ENCODE assay signal across 20 mouse cellular contexts in the genomic region with DNA sequence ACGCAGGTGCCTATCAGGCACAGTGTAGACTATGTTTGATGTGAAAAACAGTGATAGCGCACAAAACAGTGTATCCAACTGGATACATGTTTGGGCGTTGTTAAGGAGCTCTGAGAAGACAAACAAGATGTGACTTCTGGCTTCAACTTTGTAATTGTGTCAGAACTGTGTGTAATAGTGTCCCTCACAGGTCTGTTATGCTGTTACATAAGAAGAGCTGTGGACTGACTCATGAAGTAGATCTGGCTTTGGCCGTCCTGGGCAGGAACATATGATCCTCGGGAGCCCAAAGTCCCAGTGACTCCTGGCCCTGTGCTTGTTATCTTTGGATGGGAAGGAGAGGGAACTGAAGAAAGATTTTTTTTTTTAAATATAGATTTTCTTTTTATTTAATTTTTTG. TPM values are rescaled to one million over a fixed set of nuclear protein-coding genes. Genes with fewer than 3 reads are reported as not detected.
DNase-seq lines count a peak whose midpoint lies in the region; ATAC-seq and TF ChIP-seq lines count a peak whose summit lies in the region.
"Had no signal": no experiment of that assay in that cellular context is flagged by ENCODE, and none has a peak within 500 bp of the region (broad histone marks: within the 10 kb centered on the region; RNA-seq: fewer than 3 reads in every experiment).

No protein-coding gene starts in this region.

- TF ChIP-seq EP300 in liver, postnatal 0 days (IDR thresholded peaks at IDR 0.05; ENCODE audit: low read depth): no peak

- no peak overlapping the region for H3K27ac ChIP-seq in heart, embryonic 10.5 days
- no peak overlapping the region for H3K27ac ChIP-seq in liver, postnatal 0 days (ENCODE audit: low read depth)
- H3K27ac ChIP-seq in liver, embryonic 12.5 days: no peak overlapping the region
- H3K27ac ChIP-seq: forebrain, embryonic 10.5 days; hindbrain, embryonic 12.5 days; kidney, embryonic 15.5 days; limb, embryonic 12.5 days; liver, embryonic 15.5 days; macrophage; midbrain, embryonic 10.5 days had no signal

- no peak overlapping the region for H3K4me2 ChIP-seq in liver, postnatal 0 days (ENCODE audit: low read depth, low read length)
- H3K4me2 ChIP-seq in liver, embryonic 12.5 days: no peak overlapping the region
- H3K4me2 ChIP-seq: hindbrain, embryonic 12.5 days; kidney, embryonic 15.5 days; limb, embryonic 12.5 days; liver, embryonic 15.5 days had no signal

- H3K27me3 ChIP-seq in heart, embryonic 10.5 days (ENCODE audit: insufficient read depth, poor library complexity, severe bottlenecking): no peaks in the 10 kb centered on the region
- H3K27me3 ChIP-seq in liver, postnatal 0 days (ENCODE audit: insufficient read depth, low read length): no peaks in the 10 kb centered on the region
- H3K27me3 ChIP-seq in liver, embryonic 12.5 days (replicated peaks): no peaks in the 10 kb centered on the region
- H3K27me3 ChIP-seq: hindbrain, embryonic 12.5 days; kidney, embryonic 15.5 days; limb, embryonic 12.5 days; liver, embryonic 15.5 days had no signal

- H3K4me3 ChIP-seq in heart, embryonic 10.5 days: no peak overlapping the region
- no peak overlapping the region for H3K4me3 ChIP-seq in liver, postnatal 0 days (ENCODE audit: low read depth, low read length)
- no peak overlapping the region for H3K4me3 ChIP-seq in liver, embryonic 12.5 days
- H3K4me3 ChIP-seq: forebrain, embryonic 10.5 days; hindbrain, embryonic 12.5 days; kidney, embryonic 15.5 days; limb, embryonic 12.5 days; liver, embryonic 15.5 days; midbrain, embryonic 10.5 days had no signal

- DNase-seq in adrenal gland, adult (ENCODE audit: inconsistent age in 2 of 2, low spot score in 1 of 2): peak; percentile 38 to 51
- no peak for DNase-seq in adrenal gland, postnatal 4 days (ENCODE audit: low spot score in 2 of 2)
- DNase-seq in heart, adult 18-20 months: peak; percentile 53 to 68
- no peak for DNase-seq in heart, embryonic 10.5 days (ENCODE audit: low spot score)
- no peak for DNase-seq in liver, postnatal 0 days
- DNase-seq in heart, adult 9 months (ENCODE audit: low spot score in 2 of 2): peak; percentile 58 to 72
- DNase-seq in embryo, embryonic 10.5 days (ENCODE audit: low spot score): no peak
- DNase-seq: cerebellum, adult 9-10 months; retina, postnatal 1 day had no signal

- H3K9ac ChIP-seq in liver, postnatal 0 days (replicated peaks): no peak overlapping the region
- no peak overlapping the region for H3K9ac ChIP-seq in liver, embryonic 12.5 days
- H3K9ac ChIP-seq: hindbrain, embryonic 12.5 days; kidney, embryonic 15.5 days; limb, embryonic 12.5 days; liver, embryonic 15.5 days had no signal

- no peaks in the 10 kb centered on the region for H3K9me3 ChIP-seq in heart, embryonic 10.5 days
- H3K9me3 ChIP-seq in liver, postnatal 0 days (ENCODE audit: low read length): no peaks in the 10 kb centered on the region
- no peaks in the 10 kb centered on the region for H3K9me3 ChIP-seq in liver, embryonic 12.5 days (replicated peaks)
- H3K9me3 ChIP-seq: forebrain, embryonic 10.5 days; hindbrain, embryonic 12.5 days; kidney, embryonic 15.5 days; limb, embryonic 12.5 days; liver, embryonic 15.5 days; midbrain, embryonic 10.5 days had no signal

- WGBS in heart, embryonic 10.5 days: 85% methylated on average over 5 of the region's 5 CpGs
- 76% methylated on average over 5 of the region's 5 CpGs for WGBS in liver, postnatal 0 days (ENCODE audit: insufficient replicate concordance)
- 79% methylated on average over 5 of the region's 5 CpGs for WGBS in liver, embryonic 12.5 days (ENCODE audit: insufficient replicate concordance)

- H3K36me3 ChIP-seq in heart, embryonic 10.5 days: peaks cover 40% of the 10 kb centered on the region
- H3K36me3 ChIP-seq in liver, postnatal 0 days (replicated peaks; ENCODE audit: insufficient read depth, low read length): no peaks in the 10 kb centered on the region; the same call in 1 of the 2 replicates
- H3K36me3 ChIP-seq in liver, embryonic 12.5 days: peaks cover 18% of the 10 kb centered on the region
- H3K36me3 ChIP-seq: liver, embryonic 15.5 days had no signal

- no peak for TF ChIP-seq CTCF in liver, postnatal 0 days (IDR thresholded peaks at IDR 0.05; ENCODE audit: low read depth)

- ATAC-seq in liver, postnatal 0 days: peak; percentile 40; the same call in 1 of the 2 replicates
- ATAC-seq in liver, embryonic 12.5 days: no peak
- ATAC-seq: activated CD4-positive, CD25-positive, alpha-beta regulatory T cell, adult 4 months; CD4-positive, CD25-positive, alpha-beta regulatory T cell, adult 4 months; inflammation-experienced regulatory T-cells, adult 6 months had no signal

- H3K4me1 ChIP-seq in heart, embryonic 10.5 days: peaks cover 16% of the 10 kb centered on the region
- peaks cover 6% of the 10 kb centered on the region; the same call in 1 of the 2 replicates for H3K4me1 ChIP-seq in liver, postnatal 0 days (ENCODE audit: insufficient read depth)
- H3K4me1 ChIP-seq in liver, embryonic 12.5 days: peaks cover 6% of the 10 kb centered on the region
- H3K4me1 ChIP-seq: hindbrain, embryonic 12.5 days; midbrain, embryonic 10.5 days had no signal

RNA-seq across cellular contexts. Expression of a gene that starts 7.8 kb away (rescaled TPM):
- total RNA-seq in adrenal gland, postnatal 4 days (2021): 10 to 100 TPM in 1 of 2 experiments, 1 to 10 TPM in 1; 9.2 to 10.1 TPM
- 10 to 100 TPM; 16.2 to 16.7 TPM for total RNA-seq in heart, adult 18-20 months (2021)
- polyA plus RNA-seq in heart, embryonic 10.5 days (2016; fragmentation: Nextera tagmentation; extraction: Ambion mirVana): 3.1 and 3.4 TPM in 2 replicates
- polyA plus RNA-seq in liver, postnatal 0 days (2015; fragmentation: Nextera tagmentation; extraction: Ambion mirVana): 0.47 and 0.70 TPM in 2 replicates
- polyA plus RNA-seq in liver, embryonic 12.5 days (2016; fragmentation: Nextera tagmentation; extraction: Ambion mirVana): 1.3 and 1.4 TPM in 2 replicates
- polyA plus RNA-seq: activated CD4-positive, CD25-positive, alpha-beta regulatory T cell, adult 4 months; CD4-positive, CD25-positive, alpha-beta regulatory T cell, adult 4 months; macrophage had no signal

RNA-seq across cellular contexts. Expression of a gene that starts 57.7 kb away (rescaled TPM):
- total RNA-seq in adrenal gland, postnatal 4 days (2021): 10 to 100 TPM; 21.6 to 22.5 TPM
- total RNA-seq in heart, adult 18-20 months (2021): 10 to 100 TPM; 18.0 to 20.6 TPM
- 43.3 and 55.7 TPM in 2 replicates for polyA plus RNA-seq in heart, embryonic 10.5 days (2016; fragmentation: Nextera tagmentation; extraction: Ambion mirVana)
- polyA plus RNA-seq in liver, postnatal 0 days (2015; fragmentation: Nextera tagmentation; extraction: Ambion mirVana): 10.1 and 11.8 TPM in 2 replicates
- 25.6 and 27.4 TPM in 2 replicates for polyA plus RNA-seq in liver, embryonic 12.5 days (2016; fragmentation: Nextera tagmentation; extraction: Ambion mirVana)

Comparison
In these comparisons a context has a peak if more than half of its experiments do, and no peak if none do; other contexts are left out.
1. DNase-seq: peak in adrenal gland, adult (2 of 2), heart, adult 18-20 months (2 of 2) and heart, adult 9 months (2 of 2); none in adrenal gland, postnatal 4 days (0 of 2), heart, embryonic 10.5 days (single experiment), liver, postnatal 0 days (single experiment) and embryo, embryonic 10.5 days (single experiment).